Mouse (Mus musculus) MEL (cell line): ENCODE measurements around the gene Necab2.

Experiments
- CTCF ChIP-seq, 3 experiments: IDR thresholded peaks in 2 of 3; conservative IDR thresholded peaks in 1 of 3; 2 replicates each; pipeline ENCODE4 v1.5.1; 2011 to 2012; ENCODE audit warnings: low read length in 3 of 3, low read depth in 2 of 3, mild to moderate bottlenecking in 2 of 3, improper control_type of control experiment in 1 of 3, inconsistent platforms in 1 of 3, mixed read lengths in 1 of 3, moderate library complexity in 1 of 3; ENCODE audit not compliant: control insufficient read depth in 1 of 3, insufficient read depth in 1 of 3, poor library complexity in 1 of 3, severe bottlenecking in 1 of 3
- POLR2A ChIP-seq, 2 experiments: IDR thresholded peaks; 2 replicates each; pipeline ENCODE4 v1.6.1; 2011 to 2012; ENCODE audit warnings: low read length in 2 of 2, mild to moderate bottlenecking in 2 of 2, control low read depth in 1 of 2, improper control_type of control experiment in 1 of 2, low read depth in 1 of 2, moderate library complexity in 1 of 2; ENCODE audit not compliant: control insufficient read depth in 1 of 2, insufficient read depth in 1 of 2, poor library complexity in 1 of 2

DNA sequence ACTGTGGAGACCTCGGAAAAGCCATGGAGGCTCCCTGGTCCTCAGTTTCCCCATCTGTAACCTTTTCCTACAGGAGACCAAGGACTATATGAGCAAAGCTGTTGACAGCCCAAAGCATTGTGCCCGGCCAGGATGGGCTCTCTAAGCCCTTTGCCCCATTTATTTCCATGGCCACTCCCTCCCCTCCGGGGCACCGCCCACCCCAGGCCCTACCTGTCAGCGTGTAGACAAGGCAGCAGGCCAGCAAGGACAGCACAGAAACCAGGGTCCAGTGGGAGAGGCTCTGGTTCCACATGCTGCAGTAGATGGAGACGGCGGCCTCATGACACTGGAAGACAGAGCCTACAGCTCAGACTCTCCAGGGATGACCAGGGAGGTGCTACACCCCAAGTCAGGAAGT is 40.6 kb downstream of the Necab2 start:
- TF ChIP-seq POLR2A (IDR thresholded peaks at IDR 0.05; ENCODE audit: control insufficient read depth in 1 of 2, insufficient read depth in 1 of 2, low read depth in 1 of 2, low read length in 2 of 2, poor library complexity in 1 of 2) (no peak), CTCF (IDR thresholded peaks at IDR 0.05 in 2 of 3, conservative IDR thresholded peaks at IDR 0.05 in 1 of 3; ENCODE audit: control insufficient read depth in 1 of 3, insufficient read depth in 1 of 3, low read depth in 2 of 3, low read length in 3 of 3, poor library complexity in 1 of 3, severe bottlenecking in 1 of 3) (no peak)
